ENCODE assay signal across 11 mouse cellular contexts in genomic region chr15:6574283-6574960, GRCm38 (mm10). TPM values are rescaled to one million over a fixed set of nuclear protein-coding genes. Genes with fewer than 3 reads are reported as not detected.
DNase-seq lines count a peak whose midpoint lies in the region.
"Had no signal": no experiment of that assay in that cellular context is flagged by ENCODE, and none has a peak within 500 bp of the region (broad histone marks: within the 10 kb centered on the region; RNA-seq: fewer than 3 reads in every experiment).

No protein-coding gene starts in this region.

- H3K4me1 ChIP-seq in megakaryocyte, embryonic 14.5 days = peaks cover 99% of the 10 kb centered on the region
- H3K4me1 ChIP-seq: heart, embryonic 10.5 days had no signal

- H3K36me3 ChIP-seq in megakaryocyte, embryonic 14.5 days (replicated peaks; ENCODE audit: low read length) = peaks cover 98% of the 10 kb centered on the region
- H3K36me3 ChIP-seq: heart, embryonic 10.5 days had no signal

- H3K27me3 ChIP-seq in megakaryocyte, embryonic 14.5 days (replicated peaks) = no peaks in the 10 kb centered on the region

- H3K9me3 ChIP-seq in megakaryocyte, embryonic 14.5 days = no peaks in the 10 kb centered on the region
- H3K9me3 ChIP-seq: heart, embryonic 10.5 days had no signal

- DNase-seq in spleen, postnatal 36 days (ENCODE audit: low spot score in 2 of 2) = peak; percentile 37 to 52
- DNase-seq in spleen, postnatal 10 days (ENCODE audit: low spot score in 2 of 2) = no peak
- DNase-seq in brain, adult 2 months (ENCODE audit: low read depth, low spot score) = peak; percentile 9
- no peak for DNase-seq in cerebellum, postnatal 14 days
- no peak for DNase-seq in right cerebral cortex, postnatal 14 days
- no peak for DNase-seq in kidney, postnatal 14 days
- DNase-seq: cerebellum, adult 8-10 months; kidney, adult 11 months had no signal

- peak overlapping the region; percentile 52 for H3K4me3 ChIP-seq in megakaryocyte, embryonic 14.5 days (replicated peaks)
- H3K4me3 ChIP-seq: heart, embryonic 10.5 days; left cerebral cortex, adult 2 months had no signal

RNA-seq across cellular contexts. Expression of gene Fyb, which starts 51.8 kb away (rescaled TPM):
- 1,175 and 2,699 TPM in 2 replicates for polyA plus RNA-seq in megakaryocyte, embryonic 14.5 days (2012; ENCODE audit: insufficient read depth, low replicate concordance)

Comparison
In these comparisons a context has a peak if more than half of its experiments do, and no peak if none do; other contexts are left out.
1. DNase-seq: peak in spleen, postnatal 36 days (2 of 2) and brain, adult 2 months (single experiment); none in spleen, postnatal 10 days (0 of 2), cerebellum, postnatal 14 days (0 of 2), right cerebral cortex, postnatal 14 days (single experiment) and kidney, postnatal 14 days (single experiment).